Mouse (Mus musculus) fibroblast of lung, adult 2 months (primary cell): Measurements from ENCODE around the gene Kctd10.

Experiments used
- DNase-seq: peaks from one replicate; pipeline ENCODE4 v3.0.0-alpha.2; 2011; ENCODE audit warnings: low read depth

The Kctd10 gene

DNA sequence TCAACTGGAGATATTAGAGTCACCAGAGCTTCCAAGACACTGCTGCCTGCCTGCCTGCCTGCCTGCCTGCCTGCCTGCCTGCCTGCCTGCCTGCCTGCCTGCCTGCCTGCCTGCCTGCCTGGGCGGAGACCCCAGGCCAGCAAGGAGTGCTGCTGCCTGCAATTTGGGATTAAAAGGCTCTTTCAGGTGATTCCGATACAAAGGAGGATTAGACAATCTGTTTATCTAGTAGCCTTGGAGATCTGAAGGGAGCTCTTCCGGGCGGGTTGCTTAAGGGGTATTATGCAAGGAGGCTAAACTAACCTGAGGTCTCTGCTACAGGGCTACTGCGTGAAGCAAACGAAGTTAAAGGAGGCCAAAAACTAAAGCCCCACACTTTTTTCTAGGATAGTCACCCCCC is 1.4 kb downstream of the Kctd10 start:
- no peak for DNase-seq

- DNase-seq: no peak
Measured at GRCm38 (mm10) chr5:114378177-114378920, 2.0 kb downstream of the Kctd10 start.

- no peak for DNase-seq
Measured at GRCm38 (mm10) chr5:114374409-114375213, 5.7 kb downstream of the Kctd10 start.

DNA sequence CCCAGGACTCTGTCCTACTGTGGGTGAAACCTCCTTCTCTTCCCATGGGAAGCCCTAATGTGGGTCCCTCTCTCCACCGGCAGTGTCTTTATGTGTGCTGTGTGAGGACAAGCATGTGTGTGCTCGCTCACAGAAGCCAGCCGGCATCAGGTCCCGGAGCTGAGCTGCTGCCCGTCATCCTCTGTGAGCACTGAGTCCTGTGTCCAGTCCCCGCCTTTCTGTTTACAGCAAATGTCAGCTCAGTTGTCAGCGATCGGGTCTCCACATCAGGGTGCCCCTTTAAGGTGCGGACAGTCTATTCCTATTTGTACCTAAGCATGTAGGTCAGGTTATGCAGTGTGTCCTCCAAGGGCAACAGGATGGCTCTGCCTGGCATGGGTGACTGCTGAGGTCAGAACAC is 6.7 kb downstream of the Kctd10 start:
- no peak for DNase-seq

DNA sequence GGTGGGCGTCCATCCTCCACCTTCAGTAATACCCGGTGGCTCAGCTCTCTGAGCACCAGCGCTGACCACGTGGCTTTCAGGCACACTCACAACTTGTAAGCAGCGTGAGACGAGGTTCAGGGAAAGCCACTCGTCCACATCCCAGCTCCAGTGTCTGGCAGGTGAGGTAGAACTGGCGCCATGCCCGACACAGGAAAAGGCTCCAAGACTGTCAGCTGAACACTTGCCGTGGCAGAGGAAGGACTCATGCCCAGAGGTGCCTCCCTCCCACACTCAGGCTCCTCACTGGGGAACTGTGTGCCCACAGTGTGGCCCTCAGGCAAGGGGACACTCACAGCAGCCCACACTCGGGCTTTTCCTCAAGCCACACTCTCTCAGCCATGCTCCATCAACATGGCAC is 7.1 kb downstream of the Kctd10 start:
- DNase-seq: no peak

GRCm38 (mm10) chr5:114372565-114372964 is 7.7 kb downstream of the Kctd10 start:
- DNase-seq: peak; percentile 86

DNA sequence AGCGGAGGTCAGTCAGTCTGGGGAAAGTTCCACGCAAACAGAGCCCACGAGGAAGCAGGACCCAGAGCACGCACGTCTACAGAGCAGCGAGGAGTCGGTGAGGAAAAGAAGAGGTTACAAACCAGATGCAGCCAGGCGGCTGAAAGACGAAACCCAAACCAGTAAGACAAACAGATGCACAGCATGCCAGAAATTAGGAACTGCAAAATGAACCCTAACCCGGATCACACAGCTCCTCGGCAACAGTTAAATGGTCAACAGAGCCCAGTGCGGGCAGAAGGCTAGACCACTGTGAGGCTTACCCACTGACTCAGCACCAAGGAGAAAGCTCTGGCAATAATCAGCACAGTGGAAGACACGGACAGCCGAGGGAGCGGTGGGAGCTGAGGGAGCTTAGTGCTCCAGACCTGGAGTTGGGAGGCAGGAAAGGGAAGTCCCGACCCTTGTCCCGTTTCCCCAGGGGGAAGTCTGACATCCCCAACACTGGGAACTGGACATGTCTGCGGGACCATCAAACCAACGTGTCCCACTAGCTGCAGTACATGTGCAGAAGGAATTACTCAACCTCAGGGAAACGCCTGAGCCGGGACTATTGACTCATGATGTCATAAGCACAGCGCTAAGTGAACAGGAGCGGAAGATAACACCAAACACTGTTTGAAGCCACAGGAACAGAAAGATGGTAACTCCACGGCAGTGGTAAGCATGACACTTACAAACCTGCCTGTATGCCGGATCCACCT is 8.4 kb downstream of the Kctd10 start:
- no peak for DNase-seq

DNA sequence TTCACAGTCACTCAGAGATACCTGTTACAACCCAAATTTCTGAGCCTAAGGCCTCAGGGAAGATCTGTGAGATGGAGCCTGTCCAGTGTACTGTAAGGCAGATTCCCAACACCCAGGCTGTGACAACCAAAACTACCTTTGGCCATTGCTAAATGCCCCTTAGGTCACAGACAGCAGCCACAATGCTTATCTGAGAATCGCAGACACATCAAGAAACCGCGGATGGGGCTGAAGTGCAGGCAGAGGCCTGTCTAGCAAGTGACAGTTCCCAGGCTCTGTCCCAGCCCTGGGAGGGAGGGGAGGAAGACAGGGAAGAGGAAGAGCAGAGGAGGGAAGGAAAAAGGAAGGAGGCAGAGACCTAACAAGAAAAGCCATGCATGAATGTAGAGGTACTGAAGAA is 9.0 kb downstream of the Kctd10 start:
- no peak for DNase-seq

DNA sequence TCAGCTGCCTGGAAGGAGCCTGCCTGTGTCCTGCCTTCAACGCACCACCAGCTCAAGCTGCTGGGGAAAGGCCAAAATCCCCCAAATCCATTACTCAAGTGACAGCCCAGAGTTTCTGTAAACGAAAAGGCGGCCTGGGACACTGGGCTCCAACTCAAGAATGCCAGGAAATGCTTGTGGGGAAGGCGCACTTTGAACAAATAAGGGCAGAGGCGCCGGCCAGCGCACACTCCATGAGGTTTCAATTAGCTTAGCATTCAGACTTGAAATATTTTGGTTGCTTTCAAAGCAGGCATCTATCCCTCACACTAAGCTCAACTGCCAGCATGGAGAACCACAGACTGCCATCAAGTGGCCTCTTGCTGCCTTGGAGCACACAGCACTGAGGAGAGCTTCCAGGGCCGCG is 9.9 kb downstream of the Kctd10 start:
- peak; percentile 98 for DNase-seq

GRCm38 (mm10) chr5:114369921-114370320 is 10.4 kb downstream of the Kctd10 start:
- DNase-seq: no peak

DNA sequence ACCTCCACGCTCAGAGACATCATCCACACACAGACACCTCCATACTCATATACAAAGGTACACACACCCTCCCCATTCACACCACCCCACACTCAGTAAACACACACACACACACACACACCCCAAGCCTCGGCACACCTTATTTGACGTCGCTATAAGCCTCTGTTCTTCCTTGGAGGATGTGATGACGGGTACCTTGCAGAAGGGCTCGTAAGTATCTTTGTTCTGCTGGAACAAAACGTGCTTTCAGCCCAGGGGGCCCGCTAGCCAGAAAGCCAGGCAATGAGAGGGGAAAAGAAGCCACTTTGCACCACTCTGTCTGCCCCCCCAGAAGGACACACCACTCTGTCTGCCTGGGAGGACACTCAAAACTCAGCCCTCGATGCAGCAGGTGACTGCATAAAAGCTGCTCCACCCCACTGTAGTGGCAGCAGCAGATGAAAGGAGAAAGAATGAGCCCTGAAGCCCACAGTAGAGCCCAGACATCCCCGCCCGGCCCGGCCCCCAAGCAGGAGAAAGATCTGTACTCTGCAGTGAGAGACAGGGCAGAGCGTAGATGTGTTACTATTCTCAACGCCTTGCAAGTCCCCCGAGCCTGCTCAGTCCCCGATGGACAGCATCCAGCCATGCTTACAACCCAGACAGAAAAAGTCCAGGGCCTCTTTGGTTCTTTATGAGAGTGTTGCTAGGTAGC is 11.4 kb downstream of the Kctd10 start:
- no peak for DNase-seq

DNA sequence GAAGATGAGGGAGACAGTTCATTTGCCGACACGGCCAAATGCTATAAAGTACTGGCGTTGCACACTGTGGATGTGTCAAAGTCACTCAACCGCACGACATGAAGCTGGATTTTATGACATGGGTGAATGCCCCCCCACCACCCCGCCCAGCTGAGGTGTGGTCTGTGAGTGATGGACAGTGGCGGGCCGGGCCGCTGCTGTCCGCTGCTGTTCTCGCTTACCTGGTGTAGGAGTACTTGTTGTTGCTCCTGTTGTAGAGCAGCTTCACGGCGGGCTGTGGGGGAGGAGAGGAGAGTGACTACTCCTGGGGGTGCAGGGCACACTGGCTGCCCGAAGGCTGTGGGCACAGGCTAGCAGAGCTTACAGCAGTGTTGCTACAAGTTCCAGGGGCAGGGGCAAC is 12.2 kb downstream of the Kctd10 start:
- DNase-seq: no peak

DNA sequence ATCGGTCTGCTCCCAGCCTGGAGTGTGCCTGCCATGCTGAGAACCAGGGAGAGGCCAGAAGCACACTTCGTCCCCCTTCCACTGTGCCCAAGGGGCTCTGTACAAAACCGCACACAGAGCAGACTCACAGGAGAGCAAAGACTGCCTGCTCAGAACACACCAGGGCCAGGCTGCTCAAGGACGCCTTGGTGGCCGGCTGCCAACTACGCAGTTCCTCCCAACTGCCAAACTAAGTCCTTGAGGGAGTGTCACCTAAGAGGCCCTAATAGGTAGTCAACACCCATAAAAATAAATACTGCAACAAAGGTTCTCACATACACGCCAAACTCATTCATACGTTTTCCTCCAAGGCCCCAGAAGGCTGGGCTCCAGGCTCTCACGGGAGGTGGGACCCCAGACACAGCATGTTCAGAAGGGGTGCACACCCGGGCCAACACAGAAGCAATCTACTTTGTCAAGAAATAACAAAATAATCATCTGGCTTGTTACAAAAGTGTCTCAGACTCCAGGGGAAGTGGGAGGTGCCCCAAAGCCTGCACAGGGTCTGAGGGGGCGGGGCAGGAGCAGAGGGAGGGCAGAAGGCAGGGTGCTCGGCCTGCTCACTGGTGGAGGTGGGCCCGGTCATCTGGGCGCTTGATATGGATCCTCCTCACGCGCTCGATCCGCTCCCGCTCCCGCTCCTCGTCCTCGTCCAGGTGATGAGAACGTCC is 15.1 kb downstream of the Kctd10 start:
- no peak for DNase-seq

DNA sequence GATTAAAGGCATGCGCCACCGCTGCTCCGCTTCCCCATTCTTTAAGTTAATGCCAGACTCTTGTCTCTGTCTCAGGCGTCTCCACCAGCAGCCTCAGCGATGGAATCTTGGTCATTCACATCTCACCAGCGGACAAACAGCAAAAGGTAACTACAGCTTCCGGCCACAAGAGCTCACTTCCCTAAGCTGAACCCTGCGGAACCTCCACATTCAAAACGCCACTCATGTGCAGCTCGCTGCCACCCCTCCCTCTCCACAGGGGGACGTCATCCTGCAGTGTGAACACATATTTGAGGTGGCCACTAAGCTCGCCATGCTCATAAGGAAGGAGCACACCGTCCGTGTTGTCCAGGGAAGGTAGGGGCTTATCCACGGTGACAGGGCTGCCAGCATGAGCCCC is 19.3 kb downstream of the Kctd10 start:
- DNase-seq: no peak

DNA sequence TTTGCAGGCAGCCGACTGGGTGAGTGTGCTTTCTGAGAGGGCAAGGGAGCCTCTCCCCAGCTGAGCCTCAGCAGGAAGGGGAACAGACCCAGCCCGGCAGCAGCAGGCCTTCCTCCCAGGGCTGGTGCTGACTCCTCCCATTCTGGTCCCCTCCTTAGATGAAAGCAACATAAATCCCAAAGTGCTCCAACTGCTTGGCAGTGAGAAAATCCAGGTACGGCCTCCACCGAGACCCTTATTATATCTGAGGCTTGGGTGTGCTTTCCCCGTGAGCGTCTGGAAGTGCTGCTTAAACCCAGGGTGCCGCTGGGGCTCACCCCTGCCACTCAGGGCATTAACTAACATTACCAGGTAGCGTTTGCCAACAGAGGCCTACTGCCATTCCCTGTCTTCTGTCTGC is 20.7 kb downstream of the Kctd10 start:
- no peak for DNase-seq

- no peak for DNase-seq
Measured at GRCm38 (mm10) chr5:114358833-114359232, 21.5 kb downstream of the Kctd10 start.

- DNase-seq: peak; percentile 83
Measured at GRCm38 (mm10) chr5:114356936-114357751, 23.2 kb downstream of the Kctd10 start.

GRCm38 (mm10) chr5:114356250-114356935 is 23.9 kb downstream of the Kctd10 start:
- DNase-seq: peak; percentile 91

DNA sequence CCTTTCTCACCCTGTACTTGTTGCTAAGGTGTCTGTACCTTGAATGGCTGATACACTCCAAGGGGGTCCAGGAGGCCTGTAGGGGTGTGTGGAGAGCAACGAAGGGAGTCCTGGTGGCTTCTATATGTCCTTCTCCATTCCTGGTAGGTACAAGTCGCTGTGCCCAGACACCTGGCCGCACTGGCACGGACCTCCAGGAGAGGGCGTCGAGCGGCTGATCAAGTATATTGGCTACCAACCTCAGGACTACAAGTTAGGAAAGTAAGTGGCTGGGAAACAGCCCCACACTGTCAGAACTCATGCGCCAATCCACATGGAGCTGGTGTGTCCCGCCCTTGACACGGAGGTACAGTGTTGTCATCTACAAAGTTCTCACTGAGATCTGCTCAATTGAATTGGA is 28.8 kb downstream of the Kctd10 start:
- no peak for DNase-seq

DNA sequence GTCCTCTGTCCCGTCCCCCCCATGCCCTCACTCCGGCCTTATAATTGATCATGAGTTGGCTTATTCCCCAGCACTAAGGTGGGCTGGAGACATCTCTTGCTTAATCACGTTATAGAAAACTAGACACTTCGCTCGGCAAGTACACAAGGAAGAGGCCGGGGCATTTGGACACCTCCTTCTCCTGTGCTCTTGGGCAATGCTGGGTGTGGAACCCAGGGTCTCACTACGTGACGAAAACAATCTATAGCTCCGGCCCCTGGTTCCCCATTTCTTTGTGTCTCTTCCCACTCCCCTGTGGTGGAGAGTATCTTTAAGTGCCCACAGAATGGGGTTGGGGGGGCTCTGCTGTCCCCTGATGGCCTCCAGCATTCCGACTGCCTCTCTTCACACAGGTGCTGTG is 33.3 kb downstream of the Kctd10 start:
- DNase-seq: no peak
